Mouse (Mus musculus) left cerebral cortex, adult 9 months (tissue): ENCODE data around the gene Kif22.

Experiments
- DNase-seq, 2 experiments: peaks; one replicate each; pipeline ENCODE4 v3.0.0; 2022; ENCODE audit warnings: low spot score in 2 of 2

The Kif22 gene

DNA sequence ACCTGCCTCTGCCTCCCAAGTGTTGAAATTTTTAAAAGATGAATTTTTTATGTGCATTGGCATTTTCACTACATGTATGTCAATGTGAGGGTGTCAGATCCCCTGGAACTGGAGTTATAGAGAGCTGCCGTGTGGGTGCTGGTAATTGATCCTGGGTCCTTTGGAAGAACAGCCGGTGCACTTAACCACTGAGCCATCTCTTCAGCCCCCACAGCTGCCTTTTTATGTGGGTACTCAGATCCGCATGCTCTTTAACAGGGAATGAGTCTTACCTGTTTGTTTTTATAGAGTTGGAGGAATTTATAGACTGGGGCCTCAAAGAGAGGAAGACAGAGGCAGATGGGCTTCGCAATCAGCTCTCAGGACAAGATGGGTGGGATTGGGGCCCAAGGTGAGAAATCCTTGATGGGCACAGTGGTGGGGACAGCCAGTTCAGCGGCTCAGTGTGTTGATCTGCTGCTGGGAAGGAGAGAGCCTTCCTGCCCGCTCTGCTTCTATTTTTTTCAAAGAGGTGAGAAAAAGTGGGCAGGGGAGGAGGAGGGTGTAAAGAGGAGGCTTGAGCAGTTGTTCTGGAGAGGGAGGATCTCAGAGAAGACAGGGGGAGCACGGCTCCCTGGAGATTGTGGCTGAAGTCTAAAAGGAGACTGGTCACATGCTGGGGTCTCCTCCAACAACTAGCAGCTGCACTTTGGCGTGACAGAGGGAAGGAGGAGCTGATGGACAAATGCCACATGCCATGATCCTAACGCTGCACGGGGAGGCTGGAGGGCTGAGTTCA, 57.4 kb downstream of the Kif22 start:
- peak; percentile 55 to 58 for DNase-seq

DNA sequence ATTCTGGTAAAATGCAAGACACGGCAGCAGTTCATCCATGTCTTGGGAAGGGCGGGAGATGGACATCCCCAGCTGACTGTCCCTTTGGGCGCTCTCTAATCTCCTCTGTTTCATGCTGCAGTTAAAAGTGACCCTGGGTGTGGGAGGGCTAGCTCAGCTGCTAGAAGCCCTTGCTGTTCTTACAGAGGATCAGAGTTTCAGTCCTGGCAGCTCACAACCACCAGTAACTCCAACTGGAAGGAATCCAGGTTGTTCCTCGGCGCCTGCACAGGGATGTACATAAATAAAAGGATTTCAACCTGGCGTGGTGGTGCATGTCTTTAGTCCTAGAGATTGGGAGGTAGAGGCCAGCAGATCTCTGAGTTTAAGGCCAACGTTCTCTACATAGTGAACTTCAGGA, 59.2 kb downstream of the Kif22 start:
- DNase-seq: no peak

DNA sequence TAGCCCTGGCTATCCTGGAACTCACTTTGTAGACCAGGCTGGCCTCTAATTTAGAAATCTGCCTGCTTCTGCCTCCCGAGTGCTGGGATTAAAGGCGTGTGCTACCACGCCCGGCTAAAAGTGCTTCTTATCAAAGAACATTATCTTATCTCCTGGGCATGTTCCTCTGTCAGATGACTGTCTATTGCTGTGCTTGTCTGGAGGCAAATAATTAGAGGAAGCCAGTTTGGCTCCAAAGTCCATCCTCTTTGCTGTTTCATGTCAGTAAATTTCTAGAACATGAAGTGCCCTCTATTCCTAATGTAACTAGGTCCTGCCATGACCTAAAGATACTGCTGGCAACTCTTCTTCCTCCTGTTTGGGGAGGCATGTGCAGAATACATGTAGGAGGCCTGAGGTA, 60.2 kb downstream of the Kif22 start:
- no peak for DNase-seq

DNA sequence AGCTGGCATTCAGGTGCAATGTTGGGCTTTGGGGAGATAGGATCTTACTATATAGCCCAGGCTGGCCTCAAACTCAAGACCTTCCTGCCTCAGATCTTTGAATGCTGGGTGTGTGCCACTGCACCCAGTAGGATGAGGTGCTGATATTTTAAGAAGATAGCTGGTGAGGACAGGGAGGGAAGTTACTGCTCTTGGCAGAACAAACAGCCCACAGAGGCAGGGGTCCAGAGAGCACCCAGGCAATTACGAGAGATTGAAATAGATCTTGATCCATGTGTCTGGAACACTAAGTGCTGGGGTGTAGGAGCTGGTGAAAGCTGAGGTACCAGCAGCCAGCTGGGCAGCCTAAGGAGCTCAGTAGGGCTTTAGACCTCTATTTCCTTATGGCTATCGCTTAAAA, 60.7 kb downstream of the Kif22 start:
- DNase-seq: no peak

DNA sequence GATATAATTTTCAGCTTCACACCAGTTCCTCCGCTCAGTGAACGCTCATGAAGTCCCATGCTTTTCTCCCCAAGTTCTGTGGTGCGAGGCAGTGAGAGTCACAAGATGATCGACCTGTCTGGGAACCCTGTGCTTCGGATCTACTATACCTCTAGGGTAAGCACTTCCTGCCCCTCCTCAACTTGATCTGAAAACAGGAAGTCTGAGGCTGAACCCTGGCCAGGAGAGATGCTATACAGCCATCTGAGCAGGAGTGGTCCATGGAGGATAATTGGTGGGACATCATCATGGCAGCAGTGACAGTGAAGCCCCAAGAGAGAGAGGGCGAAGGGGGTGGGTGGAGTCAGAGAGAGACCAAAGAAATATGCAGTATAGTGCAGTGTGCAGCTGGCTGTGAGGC, 63.4 kb downstream of the Kif22 start:
- DNase-seq: no peak
